Mouse (Mus musculus): ENCODE results near the gene Zfp385a. TPM values are rescaled to one million over a fixed set of nuclear protein-coding genes. Genes with fewer than 3 reads are reported as not detected.

Zfp385a gene
- not detected for polyA plus RNA-seq (2017; shearing (Covaris generic))

GRCm38 (mm10) chr15:103339961-103340337, at the start of gene Zfp385a:
TSS of gene Zfp385a (minus strand) at chr15:103340093.

GRCm38 (mm10) chr15:103366376-103367149, 26.7 kb upstream of the Zfp385a start, which contains the start of gene Itga5:
TSS of gene Itga5 (minus strand) at chr15:103366763.

GRCm38 (mm10) chr15:103310365-103310910, 29.5 kb downstream of the Zfp385a start, which contains the start of gene Gpr84:
TSS of gene Gpr84 (minus strand) at chr15:103310612.

GRCm38 (mm10) chr15:103272419-103273279, 67.2 kb downstream of the Zfp385a start, which contains the start of gene Copz1:
TSS of gene Copz1 (plus strand) at chr15:103272714.

Other genes starting within 250 kb of the Zfp385a start
- gene Smug1, start 173.0 kb downstream of the Zfp385a start, polyA plus RNA-seq (2017; shearing (Covaris generic)): 4.1 TPM
- gene Cbx5, start 100.3 kb downstream of the Zfp385a start, polyA plus RNA-seq (2017; shearing (Covaris generic)): 10.3 TPM
- gene Hnrnpa1, start 99.7 kb downstream of the Zfp385a start, polyA plus RNA-seq (2017; shearing (Covaris generic)): 147 TPM
- 1.0 TPM for gene Nfe2, start 81.7 kb downstream of the Zfp385a start, polyA plus RNA-seq (2017; shearing (Covaris generic))
- gene Copz1, start 67.4 kb downstream of the Zfp385a start, polyA plus RNA-seq (2017; shearing (Covaris generic)): 128 TPM
- gene Gpr84, start 29.5 kb downstream of the Zfp385a start, polyA plus RNA-seq (2017; shearing (Covaris generic)): not detected
- gene Itga5, start 26.7 kb upstream of the Zfp385a start, polyA plus RNA-seq (2017; shearing (Covaris generic)): not detected
- not detected for gene Gtsf1, start 90.4 kb upstream of the Zfp385a start, polyA plus RNA-seq (2017; shearing (Covaris generic))
- not detected for gene Gtsf2, start 108.4 kb upstream of the Zfp385a start, polyA plus RNA-seq (2017; shearing (Covaris generic))
- gene Nckap1l, start 113.7 kb upstream of the Zfp385a start, polyA plus RNA-seq (2017; shearing (Covaris generic)): 95.8 TPM
- 3.5 TPM for gene Pde1b, start 162.9 kb upstream of the Zfp385a start, polyA plus RNA-seq (2017; shearing (Covaris generic))
- gene Ppp1r1a, start 197.9 kb upstream of the Zfp385a start, polyA plus RNA-seq (2017; shearing (Covaris generic)): not detected
- gene Glycam1, start 225.0 kb upstream of the Zfp385a start, polyA plus RNA-seq (2017; shearing (Covaris generic)): not detected